Mouse (Mus musculus): Measurements from ENCODE around the gene Aars.
"Not testable (repeated sequence)": the region's sequence is repeated elsewhere in the genome, so short reads cannot be mapped to it uniquely, and the experiment has no call there.

GRCm38 (mm10) chr8:111068660-111069059 lies 35.7 kb downstream of the Aars start:
- TF ChIP-seq POLR2A, CTCF (IDR thresholded peaks at IDR 0.05; ENCODE audit: insufficient read depth, low read depth, low read length): not testable (repeated sequence)

All from olfactory bulb, adult 2 months (tissue).